Mouse (Mus musculus): ENCODE results near the gene Sf3b3.

DNA sequence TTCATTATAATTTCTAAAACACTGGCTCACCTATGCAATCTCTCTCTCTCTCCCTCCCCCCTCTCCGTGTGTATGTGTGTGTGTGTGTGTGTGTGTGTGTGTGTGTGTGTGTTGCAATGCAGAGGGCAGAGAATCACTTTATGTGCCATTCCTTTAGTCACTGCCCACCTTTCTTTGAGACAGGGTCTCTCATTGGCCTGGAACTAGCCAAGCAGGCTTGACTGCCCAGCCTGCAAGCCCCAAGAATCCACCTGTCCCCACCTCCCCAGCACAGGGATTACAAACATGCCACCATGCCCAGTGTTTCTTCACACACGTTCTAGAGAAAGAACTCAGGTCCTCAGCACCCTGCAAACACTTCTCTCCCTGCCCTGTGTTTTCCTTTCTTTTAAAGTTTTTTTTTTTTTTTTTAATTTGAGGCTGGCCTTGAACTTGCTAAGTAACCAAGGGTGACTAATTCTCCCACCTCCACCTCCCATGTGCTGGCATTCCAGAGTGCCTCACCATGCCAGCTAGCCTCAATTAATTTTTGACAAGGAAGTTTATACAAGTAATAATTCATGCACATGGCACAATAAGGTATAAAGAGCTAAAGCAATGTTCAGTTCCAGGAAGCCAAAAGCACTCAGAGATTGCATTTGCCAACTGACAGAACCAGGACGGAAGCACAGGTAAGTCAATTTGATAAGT lies 41.6 kb downstream of the Sf3b3 start:
- no peak for TF ChIP-seq CTCF (IDR thresholded peaks at IDR 0.05; ENCODE audit: extremely low read depth, insufficient read length, insufficient replicate concordance, low read depth, low read length)
- no peak for TF ChIP-seq POLR2A (IDR thresholded peaks at IDR 0.05; ENCODE audit: low read depth, low read length)

All from small intestine, adult 2 months (tissue).